Mouse (Mus musculus) gastrocnemius, postnatal 4 days (tissue): ENCODE measurements at regions not wholly inside any gene's neighbourhood (a gene's known extent, or its start where the extent isn't known, plus 50 kb on each side); places are given as distances from the start of the nearest gene placed in this dataset.

Source experiments
- DNase-seq, 2 experiments: peaks; one replicate each; pipeline ENCODE4 v3.0.0; 2021 to 2022; ENCODE audit warnings: low spot score in 2 of 2, mixed read lengths in 2 of 2

DNA sequence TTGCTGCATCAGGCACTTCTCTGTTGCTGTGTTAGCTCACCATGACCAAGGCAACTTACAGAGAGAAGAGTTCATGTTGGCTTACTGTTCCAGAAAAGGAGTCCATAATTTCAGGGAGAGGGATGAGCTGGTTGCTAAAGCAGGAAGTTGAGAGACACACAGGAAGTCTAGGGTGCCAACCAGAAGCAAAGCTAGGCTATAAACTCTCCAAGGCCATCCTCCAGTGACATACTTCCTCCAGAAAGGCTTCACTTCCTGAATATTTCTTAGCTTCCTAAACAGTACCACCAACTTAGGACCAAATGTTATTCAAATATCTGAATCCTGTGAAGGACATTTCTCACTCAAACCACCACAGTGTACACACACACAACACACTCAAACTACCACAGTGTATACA is 2010.6 kb downstream of the A830018L16Rik start:
- no peak for DNase-seq

DNA sequence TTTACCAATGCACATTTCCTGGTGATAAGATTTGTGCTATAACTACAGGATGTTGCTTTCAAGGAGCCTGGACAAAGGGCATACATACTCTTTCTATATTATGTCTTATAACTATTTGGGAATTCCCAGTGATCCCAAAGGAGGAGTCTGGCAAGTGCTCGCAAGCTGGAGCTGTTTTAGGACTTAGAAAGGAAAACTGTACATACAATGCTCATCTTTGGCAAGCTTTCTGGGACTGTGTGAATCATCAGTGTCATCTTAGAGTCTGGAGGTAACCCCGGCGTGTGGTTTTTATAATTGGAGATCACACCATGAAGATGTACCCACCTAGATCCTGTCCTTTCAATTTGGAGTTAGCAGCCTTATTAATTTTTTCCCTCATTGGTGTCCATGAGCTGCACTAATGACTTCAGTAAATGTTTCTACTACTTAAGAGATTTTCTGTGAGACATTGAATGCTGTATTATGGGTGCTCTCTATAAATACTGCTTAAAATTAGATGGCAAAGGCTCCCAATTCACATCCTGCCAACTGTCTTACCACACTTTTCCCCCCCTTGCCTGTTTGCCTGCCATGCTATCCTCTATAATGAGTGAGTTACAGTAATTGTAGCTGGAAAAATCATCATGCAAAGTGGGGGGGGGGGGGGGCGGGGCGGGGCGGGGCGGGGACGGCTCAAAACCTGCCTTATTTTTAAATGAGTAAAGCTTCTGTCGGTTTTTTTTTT is 2011.9 kb downstream of the A830018L16Rik start:
- no peak for DNase-seq

DNA sequence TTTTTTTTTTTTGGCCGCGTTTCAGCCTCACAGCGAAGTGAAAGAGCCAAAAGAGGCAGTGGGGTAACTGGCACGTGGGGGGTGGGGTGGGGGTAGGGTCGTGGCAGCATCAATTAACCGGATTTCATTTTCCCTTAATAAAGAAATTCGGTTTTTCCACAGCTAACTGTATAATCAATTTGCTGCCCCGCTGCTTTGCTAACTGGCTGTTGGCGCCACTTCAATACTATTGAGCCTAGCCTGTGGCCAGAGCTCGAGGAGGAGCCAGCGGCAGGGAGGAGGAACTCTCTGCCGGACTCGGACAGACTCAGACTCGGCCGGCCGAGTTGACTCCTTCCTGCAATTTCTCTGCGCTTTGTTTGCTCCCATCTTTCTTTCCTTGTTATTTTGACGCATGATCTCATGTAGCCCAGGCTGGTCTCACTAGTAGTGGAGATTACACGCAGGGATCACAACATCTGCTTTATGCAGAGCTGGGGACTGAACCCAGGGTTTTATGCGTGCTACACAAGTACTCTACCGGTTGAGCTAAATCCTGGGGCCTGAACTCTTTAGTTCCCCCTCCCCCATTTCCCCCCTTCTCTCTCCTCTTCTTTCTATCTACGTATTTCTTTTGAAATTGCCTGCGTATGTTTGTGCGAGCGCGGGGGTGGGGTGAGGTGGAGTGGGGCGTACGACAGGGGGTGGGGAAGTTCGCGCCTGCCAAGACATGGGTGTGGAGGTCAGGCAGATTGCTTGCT is 2012.6 kb downstream of the A830018L16Rik start:
- peak; percentile 47 to 74 for DNase-seq

DNA sequence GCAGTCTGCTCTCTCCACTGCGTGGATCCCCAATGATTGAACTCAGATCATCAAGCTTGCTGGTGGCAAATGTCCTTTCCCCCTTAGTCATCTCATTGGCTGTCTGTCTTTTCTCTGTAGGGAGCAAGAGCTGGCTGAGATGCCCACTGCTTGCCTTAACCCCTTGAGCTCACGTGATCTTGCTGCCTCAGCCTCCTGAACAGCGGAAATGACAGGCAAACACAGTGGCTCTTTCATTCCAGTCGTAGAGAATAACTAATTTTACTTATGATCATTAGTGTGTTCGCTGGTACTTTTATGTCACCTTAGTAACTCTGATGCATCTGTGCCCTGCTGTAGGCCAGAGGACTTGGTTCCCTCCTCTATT is 2013.1 kb downstream of the A830018L16Rik start:
- no peak for DNase-seq

DNA sequence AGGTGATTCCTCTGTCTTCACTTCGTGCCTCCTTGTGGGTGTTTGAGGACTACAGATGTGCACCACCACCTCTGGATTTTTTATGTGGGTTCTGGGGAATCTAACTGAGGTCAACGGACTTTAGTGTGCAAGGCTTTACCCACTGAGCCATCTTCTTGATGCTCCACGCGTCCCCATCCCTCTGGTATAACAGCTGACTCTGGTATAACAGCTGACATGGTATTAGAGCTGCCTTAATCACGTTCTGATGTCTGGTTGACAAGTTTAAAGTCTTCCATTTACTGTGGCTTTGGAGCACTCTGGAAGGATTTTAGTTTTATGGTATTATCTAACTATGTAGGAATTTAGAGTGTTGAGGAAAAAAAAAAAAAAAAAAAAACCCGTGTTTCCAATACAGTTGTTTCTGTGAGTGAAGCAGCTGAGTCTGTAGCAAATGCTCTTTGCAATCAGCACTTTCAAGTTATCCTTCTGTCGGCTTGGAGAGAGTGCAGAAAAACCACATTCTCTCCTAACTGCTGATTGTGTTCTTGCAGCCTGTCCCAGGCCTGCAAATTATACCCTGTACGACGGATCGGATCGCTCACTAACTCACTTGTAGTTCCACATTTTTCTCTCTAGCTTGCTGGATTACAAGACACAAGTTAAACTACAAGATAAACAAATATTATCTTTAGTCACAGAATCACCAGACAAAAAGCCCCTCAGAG is 2013.7 kb downstream of the A830018L16Rik start:
- DNase-seq = no peak

DNA sequence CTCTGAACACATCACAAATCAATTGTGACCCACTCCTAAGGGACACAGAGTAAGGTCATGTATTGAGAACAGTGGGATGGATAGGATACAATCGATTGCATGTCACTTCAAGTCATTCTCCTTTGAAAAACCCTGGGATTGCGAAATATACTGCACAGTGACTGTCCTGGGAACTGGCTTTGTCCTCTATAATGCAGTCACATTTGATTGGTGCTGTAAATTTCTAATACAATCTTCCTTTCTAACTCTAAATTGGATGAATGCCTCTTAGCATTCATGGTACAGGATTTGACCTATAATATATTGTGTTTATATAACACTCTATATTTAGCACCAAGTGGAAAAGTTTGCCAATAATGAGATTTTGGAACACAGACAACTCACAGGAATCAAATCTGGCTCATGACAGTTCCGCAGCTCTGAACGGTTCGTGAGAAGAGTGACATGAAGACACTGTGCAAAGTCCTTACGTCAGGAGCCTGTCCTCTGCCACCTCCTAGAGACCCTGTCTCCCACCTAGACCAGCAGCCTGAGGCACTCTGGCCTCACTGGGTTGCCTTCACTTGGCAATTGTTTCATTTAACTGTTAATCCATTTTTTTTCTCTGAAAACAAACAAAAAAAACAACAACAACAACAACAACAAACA is 2024.0 kb downstream of the A830018L16Rik start:
- no peak for DNase-seq

DNA sequence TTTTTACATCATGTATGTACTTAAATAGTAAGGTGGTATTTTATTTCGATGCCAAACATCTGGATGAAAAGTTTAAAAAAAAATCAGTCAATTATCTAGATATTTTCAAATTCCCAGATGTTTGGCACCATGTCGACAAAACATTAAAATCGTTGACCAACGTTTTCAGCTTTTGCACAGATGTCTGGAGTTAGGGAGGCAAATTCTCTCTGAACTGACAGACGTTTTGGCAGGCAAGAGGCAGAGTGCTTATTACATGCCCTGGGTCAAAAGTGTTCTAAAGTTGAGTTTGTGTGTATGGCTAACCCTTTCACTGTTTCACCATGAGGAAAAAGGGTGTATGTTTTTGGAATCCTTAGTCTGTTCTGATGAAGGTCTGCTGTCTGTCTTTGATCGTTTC is 2028.5 kb downstream of the A830018L16Rik start:
- DNase-seq = no peak

DNA sequence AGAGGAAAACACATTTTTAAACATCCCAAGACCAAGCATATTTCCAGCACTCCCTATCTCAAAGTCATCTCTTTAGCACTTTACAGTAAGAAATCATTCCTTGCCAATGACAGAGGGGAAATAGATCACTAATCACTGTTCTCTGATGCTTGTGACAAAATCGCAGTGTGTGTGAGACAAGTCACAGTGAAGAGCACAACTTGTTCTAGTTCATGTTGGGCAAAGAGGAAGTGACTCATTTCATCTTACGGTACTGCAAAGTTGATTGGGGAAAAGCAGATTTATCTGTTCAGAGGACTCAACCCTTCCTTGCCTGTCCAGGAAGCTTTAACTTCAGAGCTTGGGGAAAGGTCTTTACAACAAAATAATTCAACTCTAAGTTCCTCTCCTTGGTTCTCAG is 2040.6 kb downstream of the A830018L16Rik start:
- no peak for DNase-seq

DNA sequence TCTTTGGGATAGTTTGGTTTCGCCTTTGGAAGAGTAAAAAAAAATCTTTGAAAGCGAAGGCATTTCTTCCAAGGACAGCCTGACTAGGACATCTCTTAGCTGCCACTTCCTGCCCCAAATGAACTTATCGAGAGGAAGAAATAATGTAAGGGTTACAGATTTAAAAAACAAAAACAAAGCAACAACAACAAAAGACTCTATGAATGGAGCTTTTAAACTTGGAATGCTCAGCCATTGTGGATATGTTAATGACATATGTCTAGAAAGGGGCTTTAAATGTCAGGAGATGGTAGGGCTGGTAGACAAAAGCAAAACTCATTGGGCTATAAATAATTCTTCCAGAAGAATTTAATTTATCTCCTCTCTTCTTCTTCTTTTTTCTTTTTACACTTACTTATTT is 2041.7 kb downstream of the A830018L16Rik start:
- no peak for DNase-seq

DNA sequence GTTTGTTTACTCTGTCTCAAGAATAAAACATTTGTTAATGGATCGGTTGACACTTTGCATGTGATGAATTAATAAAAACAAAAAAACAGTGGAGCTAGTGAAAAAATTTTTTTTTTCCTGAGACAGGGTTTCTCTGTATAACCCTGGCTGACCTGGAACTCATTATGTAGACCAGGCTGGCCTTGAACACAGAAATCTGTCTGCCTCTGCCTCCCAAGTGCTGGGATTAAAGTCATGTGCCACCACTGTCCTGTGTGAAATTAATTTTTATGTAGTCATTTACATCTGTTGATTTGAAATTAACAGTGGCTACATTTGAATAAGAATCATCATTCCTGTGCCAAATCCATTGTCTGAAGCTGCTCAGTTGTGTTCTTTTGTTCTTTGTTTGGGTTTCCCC is 2050.4 kb downstream of the A830018L16Rik start:
- DNase-seq = no peak

DNA sequence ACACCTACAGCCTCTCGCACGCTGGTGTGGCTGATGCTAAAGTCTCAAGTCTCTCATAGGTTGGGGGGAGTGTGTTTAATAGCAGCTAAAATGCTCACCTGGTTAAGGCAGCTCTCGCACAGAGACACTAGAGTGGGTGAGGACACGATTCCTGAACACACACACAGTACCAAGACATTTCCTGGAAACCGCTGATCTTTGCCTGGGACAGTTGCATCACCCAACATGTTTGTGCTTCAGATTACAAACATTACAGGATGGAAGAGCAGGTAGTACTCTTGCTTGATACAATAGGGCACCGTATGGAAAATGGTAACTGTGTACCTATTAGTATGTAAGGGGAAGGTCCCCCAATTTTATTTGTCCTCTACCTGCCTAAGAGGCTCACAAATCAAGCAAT is 2053.3 kb downstream of the A830018L16Rik start:
- DNase-seq = no peak

DNA sequence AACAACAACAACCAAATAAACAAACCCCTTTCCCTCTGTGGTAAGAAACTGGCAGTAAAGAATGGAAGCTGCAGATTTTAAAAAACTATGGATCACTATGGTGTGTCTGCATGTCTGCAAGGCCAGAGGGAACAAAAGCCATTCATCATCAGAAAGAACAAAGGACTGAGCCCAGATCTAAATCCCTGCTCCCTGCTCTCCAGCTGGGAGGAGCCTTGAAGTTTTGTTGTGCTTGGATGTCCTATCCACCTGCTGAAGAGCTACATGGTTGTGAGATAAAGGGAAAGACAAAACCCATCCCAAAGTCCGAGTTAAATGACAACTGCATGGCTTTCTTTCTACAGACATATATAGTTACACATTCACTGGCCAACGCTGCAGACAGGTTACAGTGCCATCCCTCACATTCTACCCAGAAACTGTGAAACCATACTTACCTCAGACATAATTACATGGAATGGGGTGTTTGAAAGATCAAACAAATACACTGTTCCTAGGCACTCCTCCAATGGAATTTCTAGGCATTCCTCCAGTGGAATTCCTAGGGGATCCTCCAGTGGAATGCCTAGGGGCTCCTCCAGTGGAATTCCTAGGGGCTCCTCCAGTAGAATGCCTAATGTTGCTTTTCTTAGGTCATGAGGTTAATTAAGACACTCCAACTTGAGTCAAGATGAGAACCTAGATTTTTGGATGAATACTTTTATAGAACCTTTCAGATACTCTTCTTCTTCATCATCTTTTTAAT is 2054.2 kb downstream of the A830018L16Rik start:
- DNase-seq = no peak

DNA sequence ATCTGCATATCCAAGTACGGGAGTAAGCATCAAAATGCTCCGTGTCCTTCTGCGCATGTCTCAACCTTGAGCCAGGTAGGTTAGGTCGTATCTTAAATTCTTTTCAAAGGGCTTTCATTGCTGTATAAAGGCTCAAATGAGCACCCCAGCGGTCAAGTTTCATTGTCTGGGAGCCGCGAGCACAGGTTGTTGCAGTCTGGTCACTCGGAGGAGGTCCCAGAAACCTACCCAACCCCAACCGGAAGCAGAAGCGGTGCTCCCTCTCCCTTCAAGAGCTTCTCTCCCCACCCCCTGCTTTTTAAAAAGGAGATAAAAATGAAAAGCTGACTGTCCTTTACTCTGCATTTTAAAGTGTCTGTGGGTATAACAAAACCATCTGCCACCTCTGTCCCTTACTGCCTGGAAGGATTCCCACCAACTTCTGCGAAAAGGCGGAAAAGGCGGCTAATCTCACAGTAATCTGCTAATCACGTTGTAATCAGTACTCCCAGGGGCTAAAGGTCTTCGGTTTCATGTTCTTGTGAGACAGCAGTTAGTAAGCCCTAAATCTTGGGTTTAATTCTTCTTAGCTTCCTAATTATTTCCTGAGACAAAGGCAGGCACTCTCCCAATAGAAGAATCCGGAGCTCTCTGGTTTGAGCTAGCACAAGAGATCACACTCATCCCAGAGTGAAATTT is 2081.0 kb downstream of the A830018L16Rik start:
- no peak for DNase-seq

DNA sequence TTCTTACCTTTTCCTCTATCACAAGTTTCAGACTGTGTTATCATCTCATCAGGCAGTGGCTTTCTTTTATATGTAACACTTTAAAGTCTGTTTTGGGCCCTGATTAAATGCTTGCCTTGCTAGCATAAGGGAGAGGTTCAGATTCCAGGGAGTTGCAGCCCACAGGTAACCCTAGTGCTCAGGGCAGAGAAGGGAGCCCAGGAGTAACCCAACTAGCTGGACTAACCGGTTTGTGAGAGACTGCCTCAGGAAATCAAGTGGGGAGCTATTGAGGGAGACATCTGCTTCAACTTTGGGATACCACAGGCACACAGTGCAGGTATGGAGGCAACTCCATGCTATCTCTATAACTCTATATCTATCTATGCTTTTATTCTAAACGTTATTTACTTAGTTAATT is 2082.5 kb downstream of the A830018L16Rik start:
- no peak for DNase-seq

DNA sequence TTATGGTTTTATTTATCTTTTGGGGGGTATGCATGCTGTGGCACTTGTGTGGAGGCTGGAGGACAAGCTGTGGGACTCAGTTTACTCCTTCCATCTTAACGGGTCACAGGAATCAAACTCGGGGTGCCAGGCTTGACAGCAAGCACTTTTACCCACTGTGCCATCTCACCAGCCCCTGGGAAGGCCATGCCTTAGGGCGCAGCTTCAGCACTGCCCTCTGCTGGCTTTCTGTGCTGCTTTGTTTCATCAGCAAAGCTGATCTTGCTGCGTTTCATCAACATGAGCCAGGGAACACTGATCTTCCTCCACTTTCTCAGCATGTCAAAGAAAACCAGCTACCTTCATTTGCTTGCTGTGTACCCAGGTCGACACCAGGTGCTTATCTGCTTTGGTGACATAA is 2086.6 kb downstream of the A830018L16Rik start:
- peak in 1 of 2 experiments; percentile 42 for DNase-seq

DNA sequence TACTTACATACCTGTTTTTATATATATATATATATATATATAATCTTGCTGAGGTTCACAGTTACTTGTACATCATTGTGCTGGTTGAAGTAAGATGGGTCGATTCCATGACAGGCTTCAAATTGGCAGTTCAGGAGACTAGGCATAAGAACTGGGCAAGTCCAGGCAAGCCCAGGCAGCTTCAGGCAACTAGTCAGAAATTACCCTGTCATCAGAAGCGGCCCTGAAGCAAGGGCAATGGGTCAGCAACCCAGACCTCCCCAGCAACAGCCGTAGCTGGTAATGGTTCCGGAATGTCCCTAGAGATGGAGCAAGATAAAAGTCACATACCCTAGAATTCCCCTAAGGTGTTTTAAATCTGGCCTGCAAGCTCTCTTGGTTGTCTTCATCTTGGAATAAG is 2088.0 kb downstream of the A830018L16Rik start:
- no peak for DNase-seq

DNA sequence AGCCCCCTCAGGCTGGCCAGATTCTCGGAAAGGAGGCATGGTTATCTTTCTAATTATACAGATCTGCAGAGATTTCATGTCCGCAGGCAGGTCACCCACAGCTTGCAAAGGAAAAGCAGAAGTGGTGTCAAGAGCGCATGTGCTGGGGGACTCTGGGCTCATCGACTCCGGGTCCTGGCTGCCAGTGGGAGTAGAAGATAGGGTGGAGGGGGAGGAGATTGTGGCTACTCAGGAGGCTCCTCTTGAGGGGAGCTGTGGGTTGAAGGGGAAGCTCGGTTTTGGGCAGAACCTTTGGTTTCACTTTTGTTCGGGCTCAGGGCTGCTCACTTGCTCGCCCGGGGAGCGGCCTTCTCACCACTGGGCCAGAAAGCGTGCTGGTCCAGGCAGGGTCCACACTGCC is 2099.9 kb downstream of the A830018L16Rik start:
- no peak for DNase-seq
